Mouse (Mus musculus) hindbrain, embryonic 12.5 days (tissue): ENCODE measurements at regions not wholly inside any gene's neighbourhood (a gene's known extent, or its start where the extent isn't known, plus 50 kb on each side); places are given as distances from the start of the nearest gene placed in this dataset.

Experiments used
- ATAC-seq: fragments of 200-750 bp; cut with Nextera tagmentation; 2 replicates; pipeline ENCODE4 v1.8.0; 2017; ENCODE audit warnings: moderate TSS enrichment; ENCODE audit not compliant: low FRiP score
- H3K27ac ChIP-seq: fragments of 300-500 bp; sonication (generic); 2 replicates; pipeline ENCODE4 v1.5.1; 2016; ENCODE audit warnings: mild to moderate bottlenecking
- H3K27me3 ChIP-seq: fragments of 300-500 bp; sonication (generic); 2 replicates; pipeline ENCODE4 v1.6.1; 2016; ENCODE audit warnings: mild to moderate bottlenecking
- H3K36me3 ChIP-seq: fragments of 300-500 bp; sonication (generic); 2 replicates; pipeline ENCODE4 v1.6.1; 2016; ENCODE audit warnings: mild to moderate bottlenecking
- H3K4me1 ChIP-seq: fragments of 300-500 bp; sonication (generic); 2 replicates; pipeline ENCODE4 v1.6.1; 2016
- H3K4me2 ChIP-seq: fragments of 300-500 bp; sonication (generic); replicated peaks from 2 replicates; pipeline ENCODE4 v1.6.1; 2016; ENCODE audit warnings: mild to moderate bottlenecking
- H3K4me3 ChIP-seq: fragments of 300-500 bp; sonication (generic); 2 replicates; pipeline ENCODE4 v1.5.1; 2016; ENCODE audit warnings: mild to moderate bottlenecking
- H3K9ac ChIP-seq: fragments of 300-500 bp; sonication (generic); 2 replicates; pipeline ENCODE4 v1.6.1; 2016; ENCODE audit warnings: mild to moderate bottlenecking, moderate library complexity
- H3K9me3 ChIP-seq: fragments of 300-500 bp; sonication (generic); replicated peaks from 2 replicates; pipeline ENCODE4 v1.6.1; 2016; ENCODE audit warnings: mild to moderate bottlenecking
- WGBS: fragments of 180-500 bp; shearing (Covaris S2); methylation state at CpG from one replicate; pipeline ENCODE4 v1.1.7; 2016; 5-methylcytosine and 5-hydroxymethylcytosine counted together

- no peak overlapping the region for H3K9ac ChIP-seq
- no peak for ATAC-seq
These were observed 418.5 kb upstream of the Fam19a5 start for GRCm38 (mm10) chr15:87125427-87126148.

GRCm38 (mm10) chr15:87138870-87139269 is 405.2 kb upstream of the Fam19a5 start:
- no peak for ATAC-seq
- no peaks in the 10 kb centered on the region for H3K9me3 ChIP-seq
- no peak overlapping the region for H3K4me3 ChIP-seq
- H3K27ac ChIP-seq: no peak overlapping the region
- no peak overlapping the region for H3K4me2 ChIP-seq
- no peaks in the 10 kb centered on the region for H3K4me1 ChIP-seq
- no peak overlapping the region for H3K9ac ChIP-seq
- H3K36me3 ChIP-seq: no peaks in the 10 kb centered on the region
- no peaks in the 10 kb centered on the region for H3K27me3 ChIP-seq

More at GRCm38 (mm10) chr15:87125427-87126148, 418.5 kb upstream of the Fam19a5 start:
- H3K9me3 ChIP-seq: no peaks in the 10 kb centered on the region
- H3K36me3 ChIP-seq: no peaks in the 10 kb centered on the region
- H3K27ac ChIP-seq: no peak overlapping the region
- no peaks in the 10 kb centered on the region for H3K4me1 ChIP-seq
- 77% methylated on average over 6 of the region's 6 CpGs for WGBS
- no peaks in the 10 kb centered on the region for H3K27me3 ChIP-seq
- H3K4me3 ChIP-seq: no peak overlapping the region
- no peak overlapping the region for H3K4me2 ChIP-seq

GRCm38 (mm10) chr15:87169136-87169535 is 375.0 kb upstream of the Fam19a5 start:
- WGBS: 76% methylated on average over 5 of the region's 5 CpGs
- no peak overlapping the region for H3K9ac ChIP-seq
- no peaks in the 10 kb centered on the region for H3K9me3 ChIP-seq
- H3K27me3 ChIP-seq: no peaks in the 10 kb centered on the region
- H3K27ac ChIP-seq: no peak overlapping the region
- no peak for ATAC-seq
- no peaks in the 10 kb centered on the region for H3K36me3 ChIP-seq
- no peak overlapping the region for H3K4me3 ChIP-seq
- H3K4me1 ChIP-seq: no peaks in the 10 kb centered on the region
- no peak overlapping the region for H3K4me2 ChIP-seq

GRCm38 (mm10) chr15:87170890-87171289 is 373.2 kb upstream of the Fam19a5 start:
- no peak for ATAC-seq
- H3K4me3 ChIP-seq: no peak overlapping the region
- no peak overlapping the region for H3K27ac ChIP-seq
- no peak overlapping the region for H3K9ac ChIP-seq
- H3K9me3 ChIP-seq: no peaks in the 10 kb centered on the region
- H3K36me3 ChIP-seq: no peaks in the 10 kb centered on the region
- no peak overlapping the region for H3K4me2 ChIP-seq
- WGBS: 66% methylated on average over 4 of the region's 4 CpGs
- H3K4me1 ChIP-seq: no peaks in the 10 kb centered on the region
- H3K27me3 ChIP-seq: no peaks in the 10 kb centered on the region

- Histone ChIP-seq H3K4me1 (no peaks in the 10 kb centered on the region), H3K9ac (no peak overlapping the region), H3K9me3 (no peaks in the 10 kb centered on the region), H3K27ac (no peak overlapping the region), H3K4me3 (no peak overlapping the region), H3K4me2 (no peak overlapping the region), H3K27me3 (no peaks in the 10 kb centered on the region), H3K36me3 (no peaks in the 10 kb centered on the region)
- 93% methylated on average over 2 of the region's 2 CpGs for WGBS
- ATAC-seq: no peak
These were observed 371.0 kb upstream of the Fam19a5 start for GRCm38 (mm10) chr15:87173096-87173495.

- no peak for ATAC-seq
- Histone ChIP-seq H3K9ac (no peak overlapping the region), H3K4me3 (no peak overlapping the region), H3K9me3 (no peaks in the 10 kb centered on the region), H3K4me1 (no peaks in the 10 kb centered on the region), H3K27ac (no peak overlapping the region), H3K4me2 (no peak overlapping the region), H3K36me3 (no peaks in the 10 kb centered on the region), H3K27me3 (no peaks in the 10 kb centered on the region)
- 82% methylated on average over 7 of the region's 7 CpGs for WGBS
These were observed 365.5 kb upstream of the Fam19a5 start for GRCm38 (mm10) chr15:87178646-87179045.

- H3K4me2 ChIP-seq: no peak overlapping the region
- H3K27ac ChIP-seq: no peak overlapping the region
- WGBS: 74% methylated on average over 1 of the region's 1 CpGs
- H3K27me3 ChIP-seq: no peaks in the 10 kb centered on the region
- H3K9ac ChIP-seq: no peak overlapping the region
- no peaks in the 10 kb centered on the region for H3K36me3 ChIP-seq
- no peak for ATAC-seq
- H3K4me3 ChIP-seq: no peak overlapping the region
- H3K9me3 ChIP-seq: no peaks in the 10 kb centered on the region
- no peaks in the 10 kb centered on the region for H3K4me1 ChIP-seq
These were observed 363.3 kb upstream of the Fam19a5 start for GRCm38 (mm10) chr15:87180836-87181235.

- no peak overlapping the region for H3K4me3 ChIP-seq
These were observed 359.9 kb upstream of the Fam19a5 start for GRCm38 (mm10) chr15:87184248-87184647.

GRCm38 (mm10) chr15:87188816-87189455 is 355.2 kb upstream of the Fam19a5 start:
- Histone ChIP-seq H3K27me3 (no peaks in the 10 kb centered on the region), H3K27ac (no peak overlapping the region), H3K9ac (no peak overlapping the region), H3K4me1 (no peaks in the 10 kb centered on the region), H3K36me3 (no peaks in the 10 kb centered on the region), H3K9me3 (no peaks in the 10 kb centered on the region), H3K4me2 (no peak overlapping the region), H3K4me3 (no peak overlapping the region)
- no peak for ATAC-seq
- 74% methylated on average over 9 of the region's 9 CpGs for WGBS

More at GRCm38 (mm10) chr15:87184248-87184647, 359.9 kb upstream of the Fam19a5 start:
- no peak overlapping the region for H3K9ac ChIP-seq
- no peaks in the 10 kb centered on the region for H3K4me1 ChIP-seq
- no peak for ATAC-seq
- WGBS: 69% methylated on average over 7 of the region's 7 CpGs
- no peaks in the 10 kb centered on the region for H3K27me3 ChIP-seq
- no peak overlapping the region for H3K4me2 ChIP-seq
- H3K36me3 ChIP-seq: no peaks in the 10 kb centered on the region
- no peaks in the 10 kb centered on the region for H3K9me3 ChIP-seq
- H3K27ac ChIP-seq: no peak overlapping the region

GRCm38 (mm10) chr15:87191901-87192300 is 352.2 kb upstream of the Fam19a5 start:
- Histone ChIP-seq H3K4me3 (no peak overlapping the region), H3K9ac (no peak overlapping the region), H3K4me2 (no peak overlapping the region), H3K27me3 (no peaks in the 10 kb centered on the region), H3K9me3 (no peaks in the 10 kb centered on the region), H3K27ac (no peak overlapping the region), H3K36me3 (no peaks in the 10 kb centered on the region), H3K4me1 (peaks cover 16% of the 10 kb centered on the region; the same call in 1 of the 2 replicates)
- WGBS: 71% methylated on average over 4 of the region's 4 CpGs
- ATAC-seq: no peak

GRCm38 (mm10) chr15:87196306-87196893 is 347.7 kb upstream of the Fam19a5 start:
- H3K36me3 ChIP-seq: no peaks in the 10 kb centered on the region
- H3K27me3 ChIP-seq: no peaks in the 10 kb centered on the region
- H3K4me2 ChIP-seq: no peak overlapping the region
- no peaks in the 10 kb centered on the region for H3K9me3 ChIP-seq
- peaks cover 31% of the 10 kb centered on the region for H3K4me1 ChIP-seq
- no peak overlapping the region for H3K9ac ChIP-seq
- 24% methylated on average over 6 of the region's 6 CpGs for WGBS
- no peak overlapping the region for H3K4me3 ChIP-seq
- 0 out of 2 replicates have a peak overlapping the region, but pooled peaks have one; percentile 30 for H3K27ac ChIP-seq
- ATAC-seq: no peak

GRCm38 (mm10) chr15:87199641-87200040 is 344.5 kb upstream of the Fam19a5 start:
- Histone ChIP-seq H3K27ac (no peak overlapping the region), H3K27me3 (no peaks in the 10 kb centered on the region; the same call in 1 of the 2 replicates), H3K9ac (no peak overlapping the region), H3K4me2 (no peak overlapping the region), H3K4me3 (no peak overlapping the region), H3K9me3 (no peaks in the 10 kb centered on the region), H3K4me1 (peaks cover 34% of the 10 kb centered on the region), H3K36me3 (no peaks in the 10 kb centered on the region)
- 84% methylated on average over 8 of the region's 8 CpGs for WGBS
- no peak for ATAC-seq
